Mouse (Mus musculus) layer of hippocampus, postnatal 25 days (tissue): ENCODE measurements around the gene Cryzl1. TPM values are rescaled to one million over a fixed set of nuclear protein-coding genes. Genes with fewer than 3 reads are reported as not detected.

Experiments used
- DNase-seq, 2 experiments: peaks; one replicate each; pipeline ENCODE4 v3.0.0; 2022; ENCODE audit warnings: mixed read lengths in 2 of 2, low spot score in 1 of 2; ENCODE audit errors: extremely low spot score in 1 of 2
- total RNA-seq, 2 experiments: library from RNA; stranded (reverse); gene quantifications; 2 replicates each; pipeline ENCODE4 v1.2.3; 2021

Gene Cryzl1
- total RNA-seq, 2 experiments from 2014 or later = 87.4 to 109 TPM

DNA sequence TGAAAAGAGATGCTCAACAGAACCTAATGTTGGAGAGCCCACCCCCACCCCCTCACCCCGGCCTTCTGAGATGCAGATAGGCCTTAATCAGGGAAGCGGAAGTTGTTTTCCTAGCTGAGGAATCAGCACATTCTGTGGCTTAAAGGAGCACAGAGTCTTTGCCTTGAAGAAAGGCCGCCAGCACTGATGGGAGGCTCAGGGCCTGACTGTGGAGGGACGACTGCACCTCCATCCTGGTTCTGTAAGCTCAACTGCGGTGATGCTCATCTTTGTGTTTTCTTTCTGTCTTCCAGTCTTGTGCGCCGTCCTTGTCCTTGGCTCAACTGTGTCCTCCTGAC lies 12.1 kb upstream of the Cryzl1 start:
- DNase-seq = no peak

GRCm38 (mm10) chr16:91740184-91740917 lies 11.6 kb upstream of the Cryzl1 start:
- DNase-seq = no peak

GRCm38 (mm10) chr16:91738505-91738904 lies 9.7 kb upstream of the Cryzl1 start:
- DNase-seq = no peak

GRCm38 (mm10) chr16:91736046-91736816 lies 7.5 kb upstream of the Cryzl1 start:
- DNase-seq = no peak

DNA sequence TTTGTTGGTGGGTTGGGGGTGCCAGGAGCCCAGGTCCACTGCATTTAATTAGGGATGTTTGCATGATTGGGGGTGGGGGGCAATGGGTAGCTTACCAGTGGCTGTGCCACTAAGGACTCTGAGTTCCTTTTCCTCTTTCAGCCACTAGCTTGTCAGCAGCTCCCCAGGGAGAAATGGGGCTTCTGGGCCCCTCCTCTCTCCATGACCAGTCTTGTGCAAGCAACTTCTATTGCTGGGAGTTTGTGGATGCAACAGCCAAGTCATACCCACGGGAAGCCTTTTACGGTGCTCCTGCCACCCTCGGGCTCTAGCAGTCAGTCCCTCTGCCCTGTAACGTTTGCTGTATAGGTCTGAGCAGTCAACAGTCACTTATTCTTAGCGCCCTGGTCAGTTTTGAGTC lies 6.0 kb upstream of the Cryzl1 start:
- no peak for DNase-seq

DNA sequence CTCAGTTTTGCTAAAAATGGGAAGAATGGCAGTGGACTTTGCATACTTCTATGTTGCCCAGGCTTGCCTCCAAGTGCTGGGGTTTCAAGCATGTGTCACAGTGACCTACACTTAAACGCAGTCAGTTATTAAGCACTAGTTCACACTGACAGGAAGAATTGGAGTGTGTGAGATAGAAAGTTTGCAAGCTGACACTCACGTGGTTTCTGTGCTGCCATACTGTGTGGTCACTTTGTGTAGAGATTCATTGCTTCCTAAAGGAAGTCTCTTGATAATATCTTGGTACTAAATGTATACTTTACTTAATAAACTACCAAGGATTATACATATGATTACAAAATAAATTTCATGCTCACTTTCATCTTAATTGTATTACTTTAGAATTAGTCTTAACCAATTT lies 4.0 kb upstream of the Cryzl1 start:
- no peak for DNase-seq

DNA sequence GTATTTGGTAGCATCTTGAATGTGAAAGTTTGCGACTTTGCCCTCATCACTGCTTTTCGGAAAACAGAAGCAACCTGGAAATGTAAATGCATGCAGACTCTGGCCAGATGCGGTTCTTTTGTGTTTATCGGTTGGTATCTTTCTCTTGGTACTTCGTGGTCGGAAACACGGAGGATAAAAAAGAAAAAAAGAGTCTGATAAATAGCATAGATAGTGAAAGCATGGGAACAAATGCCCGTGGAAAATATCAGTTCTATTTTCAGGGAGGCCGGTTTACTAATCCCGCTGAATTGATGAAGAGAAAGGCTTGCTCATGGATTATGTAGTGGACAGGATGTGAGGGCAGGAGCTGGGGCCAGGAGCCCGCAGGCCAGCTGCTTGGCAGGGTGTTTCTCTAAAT lies 1.7 kb upstream of the Cryzl1 start:
- DNase-seq = no peak

DNA sequence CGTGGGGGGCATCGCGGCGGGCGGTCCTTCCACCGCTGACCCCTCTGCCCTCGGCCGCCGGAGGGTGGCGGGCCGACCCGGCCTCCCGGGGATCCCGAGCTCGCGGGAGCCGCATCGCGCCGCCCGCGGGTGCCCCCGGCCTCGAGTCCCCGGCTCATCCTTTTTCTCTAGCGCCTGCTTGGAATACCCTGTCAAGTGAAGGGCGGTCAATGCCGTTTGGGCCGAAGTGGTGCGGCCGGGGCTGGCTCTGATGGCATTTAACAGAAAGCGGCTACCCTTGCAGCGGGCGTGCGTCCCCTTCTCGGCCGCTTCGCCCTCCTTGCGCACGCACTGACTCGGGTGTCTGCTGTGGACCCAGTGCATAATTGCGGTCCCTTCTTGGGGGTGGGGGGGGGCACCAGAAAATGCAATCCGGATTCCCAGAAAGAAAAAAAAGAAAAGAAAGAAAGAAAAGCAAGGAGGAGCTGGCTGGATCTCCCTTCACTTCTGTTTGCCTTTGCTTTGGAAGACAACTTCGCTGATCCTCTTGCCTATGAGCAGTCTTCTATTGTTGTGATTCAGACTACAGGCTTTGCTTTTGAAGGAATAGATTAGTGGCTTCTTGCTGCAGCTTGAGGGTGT lies 1.2 kb upstream of the Cryzl1 start:
- peak; percentile 24 to 39 for DNase-seq

DNA sequence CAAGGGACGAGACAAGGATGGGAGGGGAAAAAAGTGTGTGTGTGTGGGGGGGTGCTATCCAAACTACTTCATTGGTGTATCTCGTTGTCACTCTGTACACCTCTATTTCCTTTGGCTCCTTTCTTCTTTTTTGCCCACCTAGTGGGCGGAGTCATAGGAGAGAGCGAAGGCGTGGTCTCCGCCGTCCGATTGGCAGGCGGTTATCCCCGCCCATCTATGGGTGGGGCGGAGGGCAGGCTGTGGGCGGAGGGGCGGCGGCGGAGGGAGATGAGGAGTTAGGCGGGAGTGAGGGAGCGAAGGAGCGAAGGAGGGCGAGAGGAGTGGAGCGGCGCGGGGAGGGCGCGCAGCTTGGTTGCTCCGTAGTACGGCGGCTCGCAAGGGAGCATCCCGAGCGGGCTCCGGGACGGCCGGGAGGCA lies 299 bp upstream of the Cryzl1 start, which contains the start of gene Itsn1:
TSS of gene Itsn1 (plus strand) at position 216 of the 417 bp plus-strand sequence.
- DNase-seq = peak; percentile 86 to 95

- no peak for DNase-seq
Observed at GRCm38 (mm10) chr16:91727433-91727832, 1.3 kb downstream of the Cryzl1 start.

- peak in 1 of 2 experiments; percentile 57 for DNase-seq
Observed at GRCm38 (mm10) chr16:91724247-91724646, 4.5 kb downstream of the Cryzl1 start.

GRCm38 (mm10) chr16:91717399-91717798 lies 11.4 kb downstream of the Cryzl1 start:
- no peak for DNase-seq

GRCm38 (mm10) chr16:91716927-91717349 lies 11.8 kb downstream of the Cryzl1 start:
- no peak for DNase-seq

DNA sequence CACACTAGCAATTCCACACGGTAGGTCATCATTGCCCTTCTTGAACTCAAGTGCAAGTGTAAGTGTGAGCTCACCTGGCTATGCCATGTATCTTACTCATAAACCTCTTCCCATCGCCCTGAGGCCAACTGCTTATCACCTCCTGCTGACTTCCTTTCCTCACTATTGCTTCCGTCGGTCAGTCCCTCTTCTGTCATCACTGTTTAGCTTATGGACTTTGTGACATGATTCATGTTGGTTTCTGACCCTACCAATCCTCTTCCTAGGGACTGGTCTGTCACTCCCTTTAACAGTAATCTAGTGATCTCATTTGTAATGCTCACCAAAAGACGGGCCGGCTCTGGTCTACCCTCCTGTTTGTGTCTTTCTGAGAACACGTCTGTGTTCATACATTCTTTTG lies 18.5 kb downstream of the Cryzl1 start:
- no peak for DNase-seq

- no peak for DNase-seq
Observed at GRCm38 (mm10) chr16:91704603-91705340, 24.0 kb downstream of the Cryzl1 start.

DNA sequence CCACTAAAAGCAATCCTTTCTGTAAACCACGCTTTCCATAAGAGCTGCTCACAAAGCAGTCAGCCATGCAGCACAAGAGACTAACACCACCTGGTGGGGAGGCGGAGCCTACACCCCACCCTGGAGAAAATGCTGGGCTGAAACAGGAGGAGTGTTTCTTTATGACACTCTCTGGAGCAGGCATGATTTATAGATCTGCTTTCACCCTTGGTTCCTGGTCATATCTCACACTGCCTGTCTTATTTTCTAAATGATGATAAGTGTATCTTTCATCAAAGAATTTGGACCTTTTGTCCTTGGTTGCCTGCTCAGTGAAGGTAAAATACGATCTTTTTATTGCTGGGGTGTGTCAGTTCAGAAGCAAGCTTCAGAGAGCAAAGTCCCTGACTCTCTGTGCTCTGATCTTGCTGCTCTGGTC lies 26.0 kb downstream of the Cryzl1 start:
- no peak for DNase-seq

DNA sequence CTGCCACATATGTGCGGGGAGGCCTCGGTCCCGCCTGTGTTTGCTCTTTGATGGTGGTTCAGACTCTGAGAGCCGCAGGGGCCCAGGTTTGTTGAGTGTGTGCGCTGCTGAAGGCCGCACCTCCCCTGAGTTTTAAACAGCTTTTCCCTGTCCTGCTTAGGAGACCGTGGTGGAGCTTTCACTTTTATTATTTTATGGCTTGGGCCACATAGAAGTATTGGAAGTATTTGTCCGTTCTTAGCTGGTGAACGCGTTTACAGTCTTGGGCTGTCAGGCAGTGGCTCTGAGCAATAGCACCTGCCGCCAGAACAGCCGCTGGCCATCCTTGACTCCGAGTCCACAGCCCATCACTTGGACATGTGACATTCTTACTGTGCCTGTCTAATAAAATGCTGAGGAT lies 26.9 kb downstream of the Cryzl1 start:
- DNase-seq = no peak

DNA sequence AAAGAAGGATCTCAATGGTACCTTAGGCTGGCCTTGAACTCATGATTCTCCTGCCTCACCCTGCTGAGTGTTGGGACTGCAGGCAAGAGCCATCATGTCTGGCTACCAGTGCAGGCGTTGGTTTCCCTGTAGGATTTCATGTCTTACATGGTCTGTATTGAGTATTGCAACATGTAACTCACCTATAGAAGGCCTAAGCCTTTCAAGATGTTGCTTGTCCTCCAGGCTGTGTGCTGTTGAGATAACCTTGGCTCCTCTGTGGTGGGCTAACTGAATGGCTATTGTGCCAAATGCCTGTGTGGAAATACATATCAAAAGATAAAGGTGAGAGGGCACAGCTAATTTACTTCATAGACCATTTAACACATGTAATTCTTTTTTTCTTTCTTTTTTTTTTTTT lies 29.8 kb downstream of the Cryzl1 start:
- no peak for DNase-seq

DNA sequence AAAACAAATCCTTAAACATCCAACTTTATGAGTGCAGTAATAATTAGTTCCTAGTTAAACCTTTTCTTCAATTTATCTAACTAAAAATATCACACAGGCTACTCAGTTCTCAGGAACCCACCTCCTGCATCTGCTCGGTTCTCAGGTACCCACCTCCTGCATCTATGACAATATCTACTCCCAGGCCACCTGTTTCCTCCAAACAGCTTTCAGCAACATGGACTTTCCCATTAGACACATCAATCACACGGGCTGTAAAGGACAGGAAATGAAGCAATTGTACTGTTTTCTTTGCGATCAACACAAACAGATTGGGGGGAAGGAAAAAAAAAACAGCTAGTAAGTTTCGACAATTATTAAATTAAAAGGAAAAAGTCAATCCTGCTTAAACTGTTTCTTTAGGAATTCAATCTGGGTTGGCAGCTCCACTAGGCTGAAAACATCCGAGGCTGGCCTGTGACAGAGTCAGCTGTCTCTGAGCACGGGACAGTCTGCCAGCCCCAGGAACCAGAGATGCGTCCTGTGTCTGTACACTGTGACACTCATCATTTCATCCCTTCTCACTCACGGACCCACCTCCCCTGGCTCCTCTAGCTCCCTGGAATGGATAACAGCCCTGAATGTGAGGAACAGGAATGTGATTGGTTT lies 33.5 kb downstream of the Cryzl1 start:
- no peak for DNase-seq

- peak; percentile 43 to 78 for DNase-seq
Observed at GRCm38 (mm10) chr16:91694455-91695084, 34.2 kb downstream of the Cryzl1 start.
